20 mouse cellular contexts compared by ENCODE assay signal in the genomic region with DNA sequence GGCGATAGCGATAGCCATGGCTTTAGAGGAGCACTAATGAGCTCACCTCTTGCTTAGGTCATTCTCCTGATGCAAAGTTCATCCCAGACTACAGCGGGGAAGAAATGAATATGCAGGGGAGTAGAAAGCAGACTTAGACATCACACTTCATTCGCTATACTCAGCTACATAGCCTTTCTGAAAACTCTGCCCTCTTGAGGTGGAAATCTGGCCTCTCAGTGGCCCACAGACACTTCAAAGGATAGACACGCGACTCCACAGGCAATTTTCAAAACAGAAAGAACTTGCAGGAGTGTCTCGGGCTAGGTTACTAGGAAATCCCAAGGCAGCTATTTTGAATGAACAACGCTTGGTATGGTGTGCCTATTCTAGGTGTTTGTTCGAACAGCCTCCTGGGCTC.
DNase-seq lines count a peak whose midpoint lies in the region; ATAC-seq and TF ChIP-seq lines count a peak whose summit lies in the region.
"Had no signal": no experiment of that assay in that cellular context is flagged by ENCODE, and none has a peak within 500 bp of the region (broad histone marks: within the 10 kb centered on the region; RNA-seq: fewer than 3 reads in every experiment).

No protein-coding gene starts in this region.

- intact Hi-C loops in heart, postnatal 25 days (cut with DNase I): no loop called here

- H3K4me3 ChIP-seq in E14TG2a.4 (replicated peaks; ENCODE audit: low read length): no peak overlapping the region
- H3K4me3 ChIP-seq in forebrain, embryonic 12.5 days (replicated peaks): no peak overlapping the region
- H3K4me3 ChIP-seq in hindbrain, embryonic 12.5 days: no peak overlapping the region
- H3K4me3 ChIP-seq in midbrain, embryonic 14.5 days (replicated peaks; ENCODE audit: low read depth, low read length): no peak overlapping the region
- H3K4me3 ChIP-seq: embryonic facial prominence, embryonic 15.5 days; limb, embryonic 10.5 days had no signal

- 59% methylated on average over 9 of the region's 9 CpGs for WGBS in forebrain, embryonic 12.5 days
- 67% methylated on average over 9 of the region's 9 CpGs for WGBS in hindbrain, embryonic 12.5 days
- WGBS in midbrain, embryonic 14.5 days: 58% methylated on average over 9 of the region's 9 CpGs

- H3K4me2 ChIP-seq in forebrain, embryonic 12.5 days: no peak overlapping the region
- H3K4me2 ChIP-seq in hindbrain, embryonic 12.5 days (replicated peaks): no peak overlapping the region
- peak overlapping the region; percentile 11 for H3K4me2 ChIP-seq in midbrain, embryonic 14.5 days (ENCODE audit: low read length)
- H3K4me2 ChIP-seq: embryonic facial prominence, embryonic 15.5 days; liver, embryonic 11.5 days had no signal

- DNase-seq in midbrain, embryonic 14.5 days: peak; percentile 59
- DNase-seq in spleen, postnatal 10 days (ENCODE audit: low spot score in 2 of 2): no peak
- DNase-seq in heart, postnatal 25 days (ENCODE audit: low spot score): no peak
- DNase-seq in kidney, adult 18-20 months: no peak
- no peak for DNase-seq in right cerebral cortex, postnatal 14 days
- DNase-seq: B cell, adult 2 months; cerebellum, adult 9-11 months; gastrocnemius, postnatal 14 days; kidney, adult 9 months; kidney, postnatal 4 days; lung, adult 2 months had no signal

- 0 out of 2 replicates have a peak, but pooled peaks have one; percentile 2 for TF ChIP-seq CTCF in E14TG2a.4 (conservative IDR thresholded peaks at IDR 0.05; ENCODE audit: low read length)

- no peak overlapping the region for H3K9ac ChIP-seq in forebrain, embryonic 12.5 days
- no peak overlapping the region for H3K9ac ChIP-seq in hindbrain, embryonic 12.5 days
- H3K9ac ChIP-seq in midbrain, embryonic 14.5 days (replicated peaks; ENCODE audit: low read length): no peak overlapping the region; the same call in 1 of the 2 replicates
- H3K9ac ChIP-seq: embryonic facial prominence, embryonic 15.5 days had no signal

- H3K27ac ChIP-seq in forebrain, embryonic 12.5 days: peak overlapping the region; percentile 76
- peak overlapping the region; percentile 76 for H3K27ac ChIP-seq in hindbrain, embryonic 12.5 days
- H3K27ac ChIP-seq in midbrain, embryonic 14.5 days (replicated peaks; ENCODE audit: low read depth, low read length): peak overlapping the region; percentile 78
- H3K27ac ChIP-seq: embryonic facial prominence, embryonic 15.5 days; limb, embryonic 10.5 days; macrophage had no signal

- peaks cover 86% of the 10 kb centered on the region for H3K27me3 ChIP-seq in E14TG2a.4 (ENCODE audit: insufficient read depth, low read length)
- peaks cover 3% of the 10 kb centered on the region; the same call in 1 of the 2 replicates for H3K27me3 ChIP-seq in forebrain, embryonic 12.5 days
- no peaks in the 10 kb centered on the region; the same call in 1 of the 2 replicates for H3K27me3 ChIP-seq in hindbrain, embryonic 12.5 days
- no peaks in the 10 kb centered on the region for H3K27me3 ChIP-seq in midbrain, embryonic 14.5 days (ENCODE audit: control insufficient read depth, insufficient read depth, low read length)
- H3K27me3 ChIP-seq: embryonic facial prominence, embryonic 15.5 days had no signal

- peak; percentile 7; the same call in 1 of the 2 replicates for ATAC-seq in forebrain, embryonic 12.5 days (ENCODE audit: low FRiP score)
- ATAC-seq in hindbrain, embryonic 12.5 days (ENCODE audit: low FRiP score): peak; percentile 14
- peak; percentile 10; the same call in 1 of the 2 replicates for ATAC-seq in midbrain, embryonic 14.5 days (ENCODE audit: low FRiP score, low TSS enrichment)
- ATAC-seq: inflammation-experienced regulatory T-cells, adult 6 months; Patski had no signal

- H3K4me1 ChIP-seq in E14TG2a.4 (replicated peaks; ENCODE audit: low read depth, low read length): peaks cover 5% of the 10 kb centered on the region; the same call in 1 of the 2 replicates
- H3K4me1 ChIP-seq in forebrain, embryonic 12.5 days: peaks cover 51% of the 10 kb centered on the region
- peaks cover 47% of the 10 kb centered on the region for H3K4me1 ChIP-seq in hindbrain, embryonic 12.5 days
- H3K4me1 ChIP-seq in midbrain, embryonic 14.5 days (ENCODE audit: control insufficient read depth, insufficient read depth, low read length): peaks cover 58% of the 10 kb centered on the region
- H3K4me1 ChIP-seq: limb, embryonic 10.5 days had no signal

- H3K36me3 ChIP-seq in E14TG2a.4 (ENCODE audit: insufficient read depth, low read length): no peaks in the 10 kb centered on the region
- H3K36me3 ChIP-seq in forebrain, embryonic 12.5 days (replicated peaks): no peaks in the 10 kb centered on the region
- H3K36me3 ChIP-seq in hindbrain, embryonic 12.5 days: no peaks in the 10 kb centered on the region
- H3K36me3 ChIP-seq in midbrain, embryonic 14.5 days (ENCODE audit: control insufficient read depth, insufficient read depth, low read length): no peaks in the 10 kb centered on the region
- H3K36me3 ChIP-seq: embryonic facial prominence, embryonic 15.5 days; limb, embryonic 10.5 days had no signal

- H3K9me3 ChIP-seq in E14TG2a.4 (ENCODE audit: low read length): no peaks in the 10 kb centered on the region
- no peaks in the 10 kb centered on the region for H3K9me3 ChIP-seq in forebrain, embryonic 12.5 days
- no peaks in the 10 kb centered on the region for H3K9me3 ChIP-seq in hindbrain, embryonic 12.5 days (replicated peaks)
- no peaks in the 10 kb centered on the region for H3K9me3 ChIP-seq in midbrain, embryonic 14.5 days (ENCODE audit: control insufficient read depth, low read length)
- H3K9me3 ChIP-seq: embryonic facial prominence, embryonic 15.5 days; limb, embryonic 10.5 days had no signal
